Mouse (Mus musculus) MEL (cell line): ENCODE measurements around the gene Tet3. TPM values are rescaled to one million over a fixed set of nuclear protein-coding genes. Genes with fewer than 3 reads are reported as not detected.

Experiments used
- DNase-seq: peaks from one replicate; pipeline ENCODE4 v3.0.0; 2011; ENCODE audit warnings: low read depth, low spot score
- H3K27ac ChIP-seq: 2 replicates; pipeline ENCODE4 v1.5.1; 2012; ENCODE audit warnings: low read depth, mild to moderate bottlenecking, control low read depth, low read length, moderate library complexity; ENCODE audit not compliant: control insufficient read depth
- H3K27me3 ChIP-seq, 2 experiments: fragments of 150-350 bp in 1 of 2; sonication (generic) in 1 of 2; 2 replicates each; pipeline ENCODE4 v1.6.1; 2012; ENCODE audit warnings: low read length in 2 of 2, mild to moderate bottlenecking in 2 of 2, improper control_type of control experiment in 1 of 2, moderate library complexity in 1 of 2; ENCODE audit not compliant: insufficient read depth in 2 of 2, control insufficient read depth in 1 of 2
- H3K36me3 ChIP-seq, 2 experiments: 2 replicates each; pipeline ENCODE4 v1.6.1; 2012 to 2014; ENCODE audit warnings: low read length in 2 of 2, improper control_type of control experiment in 1 of 2, inconsistent platforms in 1 of 2, mild to moderate bottlenecking in 1 of 2; ENCODE audit not compliant: insufficient read depth in 2 of 2, control insufficient read depth in 1 of 2
- H3K4me1 ChIP-seq, 2 experiments: fragments of 150-350 bp in 1 of 2; sonication (generic) in 1 of 2; 2 replicates each; pipeline ENCODE4 v1.6.1; 2012; ENCODE audit warnings: low read length in 2 of 2, improper control_type of control experiment in 1 of 2, mild to moderate bottlenecking in 1 of 2; ENCODE audit not compliant: insufficient read depth in 2 of 2, control insufficient read depth in 1 of 2
- H3K4me3 ChIP-seq, 2 experiments: fragments of 150-350 bp in 1 of 2; sonication (generic) in 1 of 2; 2 replicates each; pipeline ENCODE4 v1.5.1; 2012; ENCODE audit warnings: low read depth in 2 of 2, low read length in 2 of 2, mild to moderate bottlenecking in 2 of 2, moderate library complexity in 2 of 2, control low read depth in 1 of 2, improper control_type of control experiment in 1 of 2; ENCODE audit not compliant: control insufficient read depth in 1 of 2, insufficient read depth in 1 of 2
- H3K79me2 ChIP-seq: 2 replicates; pipeline ENCODE4 v1.6.1; 2012; ENCODE audit warnings: mild to moderate bottlenecking, low read length, moderate library complexity; ENCODE audit not compliant: control insufficient read depth, poor library complexity, insufficient read depth
- H3K9ac ChIP-seq: 2 replicates; pipeline ENCODE4 v1.6.1; 2012; ENCODE audit warnings: low read depth, mild to moderate bottlenecking, control low read depth, low read length, moderate library complexity; ENCODE audit not compliant: control insufficient read depth, poor library complexity, severe bottlenecking
- H3K9me3 ChIP-seq: fragments of 150-350 bp; sonication (generic); replicated peaks from 2 replicates; pipeline ENCODE4 v1.6.1; 2012; ENCODE audit warnings: mild to moderate bottlenecking, low read length, improper control_type of control experiment, moderate library complexity; ENCODE audit not compliant: insufficient read depth
- BHLHE40 ChIP-seq: IDR thresholded peaks from 2 replicates; pipeline ENCODE4 v1.6.1; 2012; ENCODE audit warnings: low read depth, mild to moderate bottlenecking, inconsistent platforms, low read length, improper control_type of control experiment, borderline replicate concordance
- CHD1 ChIP-seq: IDR thresholded peaks from 2 replicates; pipeline ENCODE4 v1.6.1; 2012; ENCODE audit warnings: low read depth, mild to moderate bottlenecking, inconsistent platforms, low read length, improper control_type of control experiment
- CTCF ChIP-seq, 3 experiments: IDR thresholded peaks in 2 of 3; conservative IDR thresholded peaks in 1 of 3; 2 replicates each; pipeline ENCODE4 v1.5.1; 2011 to 2012; ENCODE audit warnings: low read length in 3 of 3, low read depth in 2 of 3, mild to moderate bottlenecking in 2 of 3, improper control_type of control experiment in 1 of 3, inconsistent platforms in 1 of 3, mixed read lengths in 1 of 3, moderate library complexity in 1 of 3; ENCODE audit not compliant: control insufficient read depth in 1 of 3, insufficient read depth in 1 of 3, poor library complexity in 1 of 3, severe bottlenecking in 1 of 3
- E2F4 ChIP-seq: IDR thresholded peaks from 2 replicates; pipeline ENCODE4 v1.6.1; 2011; ENCODE audit warnings: low read depth, low read length, improper control_type of control experiment, borderline replicate concordance
- EP300 ChIP-seq, 2 experiments: IDR thresholded peaks; 2 replicates each; pipeline ENCODE4 v1.6.1; 2011; ENCODE audit warnings: improper control_type of control experiment in 2 of 2, low read length in 2 of 2, low read depth in 1 of 2, mild to moderate bottlenecking in 1 of 2
- ETS1 ChIP-seq: IDR thresholded peaks from 2 replicates; pipeline ENCODE4 v1.6.1; 2012; ENCODE audit warnings: low read depth, mild to moderate bottlenecking, inconsistent platforms, low read length, improper control_type of control experiment, moderate library complexity
- GABPA ChIP-seq: IDR thresholded peaks from 2 replicates; pipeline ENCODE4 v1.6.1; 2012; ENCODE audit warnings: low read depth, mild to moderate bottlenecking, inconsistent platforms, low read length, improper control_type of control experiment, moderate library complexity
- GATA1 ChIP-seq: IDR thresholded peaks from 2 replicates; pipeline ENCODE4 v1.6.1; 2011; ENCODE audit warnings: low read depth, low read length, improper control_type of control experiment
- HCFC1 ChIP-seq: IDR thresholded peaks from 2 replicates; pipeline ENCODE4 v1.6.1; 2012; ENCODE audit warnings: low read depth, mild to moderate bottlenecking, inconsistent platforms, low read length, improper control_type of control experiment, moderate library complexity
- MAFK ChIP-seq: IDR thresholded peaks from 2 replicates; pipeline ENCODE4 v1.6.1; 2011; ENCODE audit warnings: low read depth, mild to moderate bottlenecking, low read length, improper control_type of control experiment, borderline replicate concordance
- MAZ ChIP-seq: IDR thresholded peaks from 2 replicates; pipeline ENCODE4 v1.6.1; 2012; ENCODE audit warnings: low read depth, mild to moderate bottlenecking, inconsistent platforms, low read length, improper control_type of control experiment
- MXI1 ChIP-seq: IDR thresholded peaks from 2 replicates; pipeline ENCODE4 v1.6.1; 2011; ENCODE audit warnings: mild to moderate bottlenecking, low read depth, low read length, improper control_type of control experiment
- MYB ChIP-seq: IDR thresholded peaks from 2 replicates; pipeline ENCODE4 v1.6.1; 2011; ENCODE audit warnings: mild to moderate bottlenecking, low read depth, low read length, improper control_type of control experiment
- NELFE ChIP-seq: IDR thresholded peaks from 2 replicates; pipeline ENCODE4 v1.6.1; 2011; ENCODE audit warnings: low read depth, low read length, improper control_type of control experiment
- POLR2AphosphoS2 ChIP-seq: IDR thresholded peaks from 2 replicates; pipeline ENCODE4 v1.6.1; 2011; ENCODE audit warnings: low read length, improper control_type of control experiment
- POLR2AphosphoS5 ChIP-seq: IDR thresholded peaks from 2 replicates; pipeline ENCODE4 v1.6.1; 2012; ENCODE audit warnings: low read depth, borderline replicate concordance, mild to moderate bottlenecking, inconsistent platforms, low read length, moderate library complexity, mixed read lengths
- RCOR1 ChIP-seq: IDR thresholded peaks from 2 replicates; pipeline ENCODE4 v1.6.1; 2012; ENCODE audit warnings: low read depth, mild to moderate bottlenecking, inconsistent platforms, low read length, improper control_type of control experiment
- SIN3A ChIP-seq: IDR thresholded peaks from 2 replicates; pipeline ENCODE4 v1.6.1; 2012; ENCODE audit warnings: low read length, improper control_type of control experiment, inconsistent platforms
- SMC3 ChIP-seq: IDR thresholded peaks from 2 replicates; pipeline ENCODE4 v1.6.1; 2011; ENCODE audit warnings: low read depth, low read length, improper control_type of control experiment
- TAL1 ChIP-seq: IDR thresholded peaks from 2 replicates; pipeline ENCODE4 v1.6.1; 2012; ENCODE audit warnings: mild to moderate bottlenecking, inconsistent platforms, low read length, moderate library complexity, mixed read lengths
- TBP ChIP-seq: IDR thresholded peaks from 2 replicates; pipeline ENCODE4 v1.8.0; 2011; ENCODE audit warnings: low read depth, low read length, improper control_type of control experiment
- TCF12 ChIP-seq: IDR thresholded peaks from 2 replicates; pipeline ENCODE4 v1.6.1; 2014; ENCODE audit warnings: low read depth, mild to moderate bottlenecking, inconsistent platforms, low read length, improper control_type of control experiment, moderate library complexity
- UBTF ChIP-seq: IDR thresholded peaks from 2 replicates; pipeline ENCODE4 v1.6.1; 2012; ENCODE audit warnings: low read depth, mild to moderate bottlenecking, inconsistent platforms, low read length, improper control_type of control experiment, moderate library complexity, borderline replicate concordance; ENCODE audit not compliant: insufficient read depth
- ZC3H11A ChIP-seq: IDR thresholded peaks from 2 replicates; pipeline ENCODE4 v1.6.1; 2012; ENCODE audit warnings: low read depth, mild to moderate bottlenecking, inconsistent platforms, low read length, improper control_type of control experiment
- ZKSCAN1 ChIP-seq: IDR thresholded peaks from 2 replicates; pipeline ENCODE4 v1.6.1; 2012; ENCODE audit warnings: low read depth, mild to moderate bottlenecking, inconsistent platforms, low read length, improper control_type of control experiment, moderate library complexity
- ZMIZ1 ChIP-seq: IDR thresholded peaks from 2 replicates; pipeline ENCODE4 v1.6.1; 2012; ENCODE audit warnings: low read depth, mild to moderate bottlenecking, inconsistent platforms, low read length, improper control_type of control experiment, moderate library complexity
- polyA plus RNA-seq, 2 experiments: library from polyadenylated mRNA; stranded (reverse) in 1 of 2; unstranded in 1 of 2; fragments of >175 nt in 1 of 2; fragments of >200 nt in 1 of 2; gene quantifications; 2 replicates each; pipeline versions ENCODE4 v1.2.1 to v1.2.4; 2012; ENCODE audit warnings: low replicate concordance in 2 of 2, low read depth in 1 of 2; ENCODE audit not compliant: insufficient read length in 2 of 2, insufficient read depth in 1 of 2, missing spikeins in 1 of 2
- total RNA-seq: library from RNA; depleted of rRNA; stranded (reverse); fragments of 300-350 nt; gene quantifications from 2 replicates; pipeline ENCODE4 v1.2.3, GENCODE M21; 2012

The Tet3 gene
- total and polyA plus RNA-seq, 3 experiments, result 11.6 to 35.3 (median 22.9) TPM

DNA sequence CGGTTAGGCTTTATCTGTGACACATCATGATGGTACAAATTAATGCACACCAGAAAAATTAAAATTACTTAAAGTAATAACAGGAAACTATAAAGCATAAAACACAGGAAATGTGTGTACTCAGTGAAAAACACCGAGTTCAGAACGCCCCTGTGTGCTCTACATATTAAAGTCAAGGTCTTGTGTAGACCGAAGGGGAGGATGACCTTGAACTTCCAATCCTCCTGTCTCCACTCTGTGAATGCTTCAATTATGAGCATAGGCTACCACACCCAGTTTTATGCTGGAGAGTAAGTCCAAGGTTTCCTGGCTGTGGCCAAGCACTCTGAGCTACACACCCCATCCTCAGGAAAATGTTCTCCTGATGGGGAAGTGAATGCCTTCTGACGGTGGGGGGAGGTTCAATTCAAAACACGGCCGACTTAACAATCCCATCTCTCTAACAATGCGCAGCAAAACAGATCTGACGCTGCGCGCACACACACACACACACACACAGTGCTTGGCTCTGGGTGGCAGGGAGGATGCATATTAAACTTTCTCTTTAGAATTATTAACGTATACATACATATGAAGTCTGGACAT is 43.4 kb downstream of the Tet3 start:
- Histone ChIP-seq H3K4me1 (no peaks in the 10 kb centered on the region), H3K79me2 (peaks cover 8% of the 10 kb centered on the region), H3K9ac (no peak overlapping the region), H3K4me3 (no peak overlapping the region), H3K9me3 (no peaks in the 10 kb centered on the region), H3K27ac (no peak overlapping the region), H3K27me3 (no peaks in the 10 kb centered on the region), H3K36me3 (peaks cover 0 to 6% of the 10 kb centered on the region in 2 experiments; a peak in 2 of 4 replicates)
- TF ChIP-seq TBP (no peak), TAL1 (no peak), BHLHE40 (no peak), ZKSCAN1 (no peak), POLR2AphosphoS5 (no peak), CHD1 (no peak), MAZ (no peak), SMC3 (no peak), RCOR1 (no peak), GABPA (no peak), ZC3H11A (no peak), MYB (no peak), NELFE (no peak), MXI1 (no peak), UBTF (no peak), CTCF (IDR thresholded peaks at IDR 0.05 in 2 of 3, conservative IDR thresholded peaks at IDR 0.05 in 1 of 3; ENCODE audit: control insufficient read depth in 1 of 3, insufficient read depth in 1 of 3, low read depth in 2 of 3, low read length in 3 of 3, poor library complexity in 1 of 3, severe bottlenecking in 1 of 3) (no peak), POLR2AphosphoS2 (no peak), EP300 (IDR thresholded peaks at IDR 0.05; ENCODE audit: low read depth in 1 of 2, low read length in 2 of 2) (no peak), GATA1 (no peak)
- no peak for DNase-seq

- TF ChIP-seq CTCF (IDR thresholded peaks at IDR 0.05 in 2 of 3, conservative IDR thresholded peaks at IDR 0.05 in 1 of 3; ENCODE audit: control insufficient read depth in 1 of 3, insufficient read depth in 1 of 3, low read depth in 2 of 3, low read length in 3 of 3, poor library complexity in 1 of 3, severe bottlenecking in 1 of 3) (no peak), ZMIZ1 (no peak), ETS1 (no peak), HCFC1 (no peak), BHLHE40 (no peak), UBTF (no peak), E2F4 (no peak), ZC3H11A (no peak), MAFK (no peak), TCF12 (no peak), SIN3A (no peak)
- Histone ChIP-seq H3K36me3 (peaks cover 0 to 5% of the 10 kb centered on the region in 2 experiments; a peak in 2 of 4 replicates), H3K4me3 (no peak overlapping the region), H3K27me3 (no peaks in the 10 kb centered on the region), H3K9me3 (no peaks in the 10 kb centered on the region), H3K27ac (no peak overlapping the region), H3K79me2 (peaks cover 8% of the 10 kb centered on the region), H3K9ac (no peak overlapping the region), H3K4me1 (no peaks in the 10 kb centered on the region)
- DNase-seq, result no peak
Measured at GRCm38 (mm10) chr6:83414601-83415355, 44.1 kb downstream of the Tet3 start.
